Mouse (Mus musculus): ENCODE measurements around the gene Enox1.

DNA sequence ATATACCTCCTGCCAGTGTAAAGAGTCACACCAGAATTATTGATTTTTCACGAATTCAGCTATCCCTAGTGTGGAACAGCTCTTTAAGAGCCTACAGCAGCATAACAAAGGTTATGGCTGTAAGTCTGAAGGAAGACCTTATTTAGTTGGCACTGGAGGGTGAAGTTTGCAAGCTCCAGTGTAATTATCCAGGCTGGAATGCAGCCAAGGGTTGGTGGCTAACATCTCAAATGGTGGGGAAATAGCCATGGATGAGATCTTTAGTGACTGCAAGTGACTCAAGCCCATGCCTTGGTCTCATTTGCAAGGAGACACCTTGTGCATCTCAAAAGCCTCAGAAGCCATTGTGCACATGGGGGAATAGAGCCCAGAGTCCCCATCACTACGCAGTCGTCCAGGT, 5.9 kb downstream of the Enox1 start:
- TF ChIP-seq CTCF (conservative IDR thresholded peaks at IDR 0.05; ENCODE audit: low read length) (no peak), NANOG (IDR thresholded peaks at IDR 0.05; ENCODE audit: borderline replicate concordance, low read length) (no peak)
